Mouse (Mus musculus): ENCODE measurements at regions not wholly inside any gene's neighbourhood (a gene's known extent, or its start where the extent isn't known, plus 50 kb on each side); places are given as distances from the start of the nearest gene placed in this dataset.

- no peak for DNase-seq
These were observed 1154.5 kb upstream of the Lrrtm3 start for GRCm38 (mm10) chr10:65244527-65244926.

DNA sequence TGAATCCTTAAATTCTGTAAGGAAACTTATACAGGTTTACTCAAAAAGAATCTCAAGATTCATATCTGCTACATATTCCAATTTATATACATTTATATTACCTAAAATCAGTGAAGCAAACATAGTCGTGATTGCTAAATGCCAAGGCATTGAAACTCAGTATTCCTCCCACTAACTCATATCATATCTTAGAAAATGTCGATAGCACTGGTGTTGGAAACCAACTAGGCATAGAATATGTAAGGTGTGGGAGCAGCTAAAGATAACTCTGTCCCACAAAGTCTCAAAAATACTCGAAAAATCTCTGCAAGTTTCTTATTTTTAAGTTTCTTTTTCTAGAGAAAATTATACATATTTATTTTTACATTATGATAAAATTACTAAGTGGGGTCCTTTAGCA lies 1134.1 kb upstream of the Lrrtm3 start:
- DNase-seq = no peak

DNA sequence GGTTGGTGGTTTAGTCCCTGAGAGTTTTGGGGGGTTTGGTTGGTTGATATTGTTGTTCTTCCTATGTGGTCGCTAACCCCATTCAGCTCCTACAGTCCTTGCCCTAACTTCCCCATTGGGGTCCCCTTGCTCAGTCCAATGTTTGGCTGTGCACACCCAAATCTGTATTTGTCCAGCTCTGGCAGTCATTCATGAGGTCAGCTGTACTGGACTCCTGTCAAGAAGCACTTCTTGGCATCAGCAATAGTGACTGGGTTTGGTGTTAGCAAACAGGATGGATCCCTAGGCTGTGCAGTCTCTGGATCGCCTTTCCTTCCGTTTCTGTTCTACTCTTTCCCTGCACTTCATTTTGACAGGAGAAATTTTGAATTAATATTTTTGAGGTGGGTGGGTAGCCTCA lies 1131.1 kb upstream of the Lrrtm3 start:
- no peak for DNase-seq

DNA sequence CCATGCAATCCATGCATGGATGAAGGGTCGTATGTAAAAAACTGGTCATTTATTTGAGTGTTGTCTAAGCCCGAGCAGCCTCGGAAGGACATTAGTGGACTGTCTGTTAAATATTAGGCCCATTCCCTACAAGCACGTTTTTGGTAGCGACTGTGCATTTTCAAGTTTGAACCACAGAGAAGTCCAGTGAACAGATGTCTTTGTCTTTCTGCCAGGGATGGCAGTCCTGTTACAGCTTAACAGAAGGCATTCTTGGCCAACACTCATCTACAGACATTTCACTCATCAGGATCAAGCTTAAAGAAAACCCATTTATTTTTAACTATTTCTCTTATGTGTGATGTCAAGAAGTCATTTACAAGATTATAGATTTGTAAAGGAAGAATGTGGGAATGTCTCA lies 1129.2 kb upstream of the Lrrtm3 start:
- no peak for DNase-seq

DNA sequence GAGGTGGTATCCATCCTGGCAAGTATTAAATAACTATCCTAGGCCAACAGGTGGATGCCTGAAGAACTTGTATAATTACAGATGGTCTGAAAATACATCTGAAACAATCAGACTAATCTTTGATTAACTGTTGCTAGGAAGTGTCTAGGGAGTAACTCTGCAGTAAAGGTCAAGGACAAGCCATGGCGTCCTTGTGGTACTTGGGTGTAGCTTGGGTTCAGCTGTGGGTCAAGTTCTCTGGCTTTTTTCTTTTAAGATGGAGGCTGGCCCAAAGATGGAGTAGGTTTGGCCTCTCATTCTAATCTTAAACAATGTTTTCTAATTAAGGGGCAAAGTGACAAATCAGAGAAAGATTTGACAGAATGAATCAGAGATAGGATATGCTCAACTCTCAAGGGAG lies 1126.1 kb upstream of the Lrrtm3 start:
- no peak for DNase-seq

GRCm38 (mm10) chr10:65215206-65215605 lies 1125.1 kb upstream of the Lrrtm3 start:
- no peak for DNase-seq

GRCm38 (mm10) chr10:65183659-65184058 lies 1093.6 kb upstream of the Lrrtm3 start:
- no peak for DNase-seq

DNA sequence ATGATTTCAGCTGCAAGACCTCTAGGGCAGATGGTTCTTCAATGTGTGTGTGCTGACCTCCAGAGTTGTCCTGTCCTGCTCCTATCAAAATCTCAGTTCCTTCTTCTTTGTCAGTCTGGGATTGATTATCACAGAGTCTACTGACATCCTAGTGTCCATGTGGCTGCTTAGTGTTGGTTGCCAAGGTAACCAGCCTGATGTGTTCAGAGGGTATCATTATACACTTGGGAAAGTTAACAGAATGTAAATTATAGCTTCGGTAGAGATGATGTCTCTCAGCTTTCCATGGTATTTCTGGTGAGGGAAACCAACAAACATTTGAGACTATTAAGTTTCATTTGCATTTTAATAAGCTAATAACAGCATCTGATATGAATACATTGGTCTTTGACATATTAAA lies 1092.5 kb upstream of the Lrrtm3 start:
- no peak for DNase-seq

GRCm38 (mm10) chr10:65179101-65179500 lies 1089.0 kb upstream of the Lrrtm3 start:
- no peak for DNase-seq

- no peak for DNase-seq
These were observed 1064.1 kb upstream of the Lrrtm3 start for GRCm38 (mm10) chr10:65154131-65154530.

DNA sequence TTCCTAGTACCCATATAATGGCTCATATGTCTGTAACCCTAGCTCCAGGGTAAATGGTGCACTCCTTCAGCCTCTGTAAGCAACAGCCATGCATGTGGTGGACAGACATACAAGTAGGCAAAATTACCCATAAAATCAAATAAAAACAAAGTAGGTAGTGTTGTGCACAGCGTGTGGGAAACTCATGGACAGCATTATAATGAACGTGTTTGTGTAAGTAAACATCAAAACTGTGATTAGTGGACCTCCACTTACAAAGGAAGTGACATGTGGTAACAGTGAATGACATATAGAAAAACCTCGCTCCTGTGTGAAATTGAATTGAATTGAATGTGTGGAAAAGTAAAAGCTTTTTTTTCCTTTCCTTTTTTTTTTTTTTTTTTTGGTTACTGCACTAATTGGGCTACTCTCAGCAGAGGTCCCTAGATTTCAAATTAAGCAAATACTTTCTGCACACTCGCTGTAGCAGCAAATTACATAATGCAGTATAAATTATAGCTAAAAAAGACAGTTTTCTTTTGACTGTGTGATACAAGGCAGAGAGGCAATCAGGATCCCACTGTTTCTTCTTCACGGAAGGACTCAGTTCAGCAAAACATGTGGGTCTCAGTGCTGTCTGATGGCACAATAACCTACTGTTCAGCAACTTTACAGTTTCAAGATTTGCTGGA lies 1035.0 kb upstream of the Lrrtm3 start:
- no peak for DNase-seq

DNA sequence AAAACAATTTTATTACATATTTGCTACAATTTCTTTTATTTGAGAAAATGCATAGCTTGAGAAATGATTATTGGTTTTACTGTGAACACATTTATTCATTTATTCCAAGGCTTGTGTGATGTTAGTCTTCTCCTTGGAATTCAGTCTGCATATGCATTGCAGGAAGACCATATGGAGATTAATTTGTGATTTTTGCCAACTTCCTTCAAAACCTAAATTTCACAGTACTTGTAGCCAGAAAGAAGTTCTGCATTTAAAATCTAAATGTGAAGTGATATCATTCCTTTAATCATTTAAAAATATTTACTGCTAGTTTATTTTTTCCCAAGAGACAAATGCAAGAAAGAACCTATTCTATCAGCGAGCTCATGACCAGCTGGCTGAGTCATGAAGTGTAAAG lies 1028.1 kb upstream of the Lrrtm3 start:
- DNase-seq = no peak

- no peak for DNase-seq
These were observed 1024.5 kb upstream of the Lrrtm3 start for GRCm38 (mm10) chr10:65114586-65114985.

GRCm38 (mm10) chr10:65110729-65111128 lies 1020.7 kb upstream of the Lrrtm3 start:
- DNase-seq = no peak

- no peak for DNase-seq
These were observed 1017.3 kb upstream of the Lrrtm3 start for GRCm38 (mm10) chr10:65107413-65107812.

DNA sequence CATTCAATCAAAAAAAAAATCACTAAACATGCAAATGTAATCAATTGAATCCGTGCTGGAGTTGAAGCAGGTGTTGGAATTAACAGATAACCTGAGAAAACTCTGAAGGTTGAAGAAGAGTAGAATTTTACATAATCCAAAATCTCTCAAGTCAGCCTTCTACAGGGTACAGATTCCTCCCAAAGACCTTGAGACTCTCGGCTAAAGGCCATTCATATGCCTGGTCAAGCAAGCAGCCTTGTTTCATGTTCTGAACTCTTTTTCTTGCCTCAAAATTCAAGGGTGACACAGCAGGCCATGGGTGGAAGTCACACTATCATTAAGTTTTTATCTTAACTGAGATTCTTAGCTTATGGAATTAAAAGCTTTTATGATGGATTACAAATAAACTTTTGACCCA lies 994.4 kb upstream of the Lrrtm3 start:
- peak; percentile 6 for DNase-seq

DNA sequence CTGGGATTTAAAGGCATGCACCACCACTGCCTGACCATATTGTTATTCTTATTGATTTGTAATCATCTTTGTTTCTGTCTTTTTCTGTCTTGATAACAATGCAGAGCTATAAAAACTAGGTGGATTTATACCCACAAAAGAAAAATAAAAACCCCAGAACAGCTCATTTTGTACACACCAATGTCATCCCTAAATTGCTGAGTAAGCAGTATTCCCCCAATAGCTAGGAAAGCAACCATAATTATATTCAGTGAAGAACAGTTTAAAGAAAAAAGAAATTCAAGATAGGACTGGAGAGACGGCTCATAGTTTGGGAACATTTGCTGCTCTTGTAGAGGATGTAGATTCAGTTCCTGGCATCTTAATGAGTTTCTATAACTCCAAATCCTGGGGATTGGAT lies 991.6 kb upstream of the Lrrtm3 start:
- no peak for DNase-seq

- no peak for DNase-seq
These were observed 968.0 kb upstream of the Lrrtm3 start for GRCm38 (mm10) chr10:65058086-65058485.
